Mouse (Mus musculus) heart, postnatal 0 days (tissue): ENCODE results near the gene Avpi1.

Experiments
- CTCF ChIP-seq: IDR thresholded peaks from 2 replicates; pipeline ENCODE4 v1.5.1; 2016; ENCODE audit warnings: antibody characterized with exemption, control low read depth, low read depth
- EP300 ChIP-seq: IDR thresholded peaks from 2 replicates; pipeline ENCODE4 v1.6.1; 2016; ENCODE audit warnings: antibody characterized with exemption, low read depth

DNA sequence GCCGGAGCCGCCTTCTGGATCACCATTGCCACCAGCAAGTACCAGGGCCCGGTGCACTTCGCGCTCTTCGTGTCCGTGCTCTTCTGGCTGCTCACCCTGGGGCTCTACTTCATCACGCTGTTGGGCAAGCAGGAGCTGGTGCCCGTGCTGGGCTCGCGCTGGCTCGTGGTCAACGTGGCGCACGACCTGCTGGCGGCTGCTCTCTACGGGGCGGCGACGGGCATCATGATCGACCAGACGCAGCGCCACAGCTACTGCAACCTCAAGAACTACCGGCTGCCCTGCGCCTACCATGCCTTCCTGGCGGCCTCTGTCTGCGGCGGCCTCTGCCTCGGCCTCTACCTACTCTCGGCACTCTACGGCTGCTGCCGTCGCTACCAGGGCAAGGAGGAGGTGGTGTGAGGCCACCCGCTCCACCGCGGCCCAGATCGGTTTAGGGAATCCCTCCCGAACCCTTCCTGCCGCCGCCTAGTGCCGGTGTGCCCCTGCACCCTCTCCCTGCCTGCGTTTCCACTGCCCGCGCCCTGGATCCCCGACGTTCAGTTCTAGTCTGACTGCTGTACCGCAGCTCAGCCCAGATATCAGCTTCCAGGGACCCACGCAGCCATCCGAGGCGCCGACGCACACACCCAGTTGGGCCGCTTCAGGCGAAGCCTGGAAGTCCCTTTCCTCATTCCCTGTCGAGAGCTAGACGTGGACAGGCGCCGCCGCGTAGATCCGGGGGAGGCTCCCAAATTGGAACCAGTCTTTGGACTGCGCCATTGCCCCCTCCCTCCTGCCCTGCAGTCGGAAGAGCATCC, 19.1 kb upstream of the Avpi1 start:
- no peak for TF ChIP-seq EP300
- no peak for TF ChIP-seq CTCF
